Mouse (Mus musculus) regulatory T cell (primary cell): Measurements from ENCODE around the gene Dmp1.

ENCODE experiments used
- in situ Hi-C: fragments of 300-600 bp; cut with MboI, MseI; formaldehyde crosslinking; loops from one replicate; pipeline ENCODE4 v1.15.1; 2025; ENCODE audit warnings: high pct_unique_total_duplicates

Dmp1 gene

DNA sequence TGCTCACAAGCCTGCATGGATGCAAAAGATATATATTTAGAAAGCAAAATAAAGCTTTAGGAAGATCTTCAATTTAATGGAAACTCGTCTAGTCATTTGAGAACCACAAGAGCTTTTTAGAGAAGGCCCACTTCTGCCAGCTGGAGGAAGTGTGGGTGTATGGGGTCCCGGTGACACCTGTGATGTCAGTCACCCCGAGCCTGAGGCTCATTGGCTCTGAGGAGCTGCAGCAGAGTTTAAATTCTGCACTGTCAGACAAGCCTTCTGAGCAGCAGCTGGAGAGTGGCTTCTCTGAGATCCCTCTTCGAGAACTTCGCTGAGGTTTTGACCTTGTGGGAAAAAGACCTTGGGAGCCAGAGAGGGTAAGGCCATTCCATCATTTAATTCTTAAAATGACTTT lies at the start of gene Dmp1:
Gene Dmp1 (plus strand): TSS at position 263 of the 400 bp plus-strand sequence.
- in situ Hi-C loops = no loop called here

DNA sequence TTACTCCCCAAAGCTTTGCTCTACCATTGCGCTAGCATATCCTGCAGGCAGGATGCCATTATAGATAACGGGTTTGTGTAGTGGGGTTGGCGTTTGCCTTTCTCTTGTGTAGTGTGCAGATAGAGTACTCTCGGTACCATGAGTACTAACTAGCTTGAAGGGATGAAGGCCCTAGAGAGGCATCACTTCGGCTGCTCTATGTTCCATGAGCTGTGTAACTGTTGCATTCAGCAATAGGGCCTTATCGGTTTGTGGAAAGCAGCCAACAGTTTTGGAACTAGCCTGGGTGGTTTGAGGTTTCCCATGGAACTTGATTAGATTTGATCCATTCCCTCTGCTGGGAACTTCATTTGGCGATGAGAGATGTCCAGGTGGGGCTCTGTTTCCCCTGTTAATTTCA lies 44.7 kb upstream of the Dmp1 start:
- in situ Hi-C loops = no loop called here

DNA sequence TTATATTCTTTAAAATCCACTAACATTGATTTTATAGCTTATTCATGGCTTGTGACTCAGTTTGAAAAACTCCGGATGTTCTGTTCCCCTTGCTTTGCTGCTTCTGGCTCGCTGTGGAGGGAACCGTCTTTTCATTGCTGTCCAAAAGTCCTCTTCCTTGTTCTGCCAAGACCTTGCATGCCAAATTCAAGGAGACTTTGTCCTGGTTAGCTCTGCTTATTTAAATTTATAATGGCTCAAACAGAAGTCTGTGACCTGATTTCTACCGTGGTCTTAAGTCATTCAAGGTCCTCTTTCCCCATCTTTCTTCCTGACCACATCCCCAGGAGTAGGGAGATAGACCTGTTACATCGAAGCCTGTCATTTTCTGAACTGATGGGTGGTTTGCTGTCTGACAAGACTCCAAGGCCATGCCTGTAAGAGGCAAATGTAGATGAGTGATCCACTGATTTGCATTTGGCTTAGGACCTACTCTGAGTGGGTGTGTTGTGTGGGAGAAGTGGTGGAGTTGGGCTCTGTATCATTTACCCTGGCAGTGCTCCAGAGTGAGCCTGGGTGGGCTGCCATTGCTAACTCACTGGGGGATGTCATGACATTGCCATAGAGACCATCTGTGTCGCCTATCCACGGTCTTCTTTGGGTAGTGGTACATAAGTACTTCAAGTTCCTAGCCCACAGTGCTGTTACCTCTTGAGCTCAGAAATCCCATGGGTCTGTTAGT lies 43.9 kb upstream of the Dmp1 start:
- in situ Hi-C loops = no loop called here

DNA sequence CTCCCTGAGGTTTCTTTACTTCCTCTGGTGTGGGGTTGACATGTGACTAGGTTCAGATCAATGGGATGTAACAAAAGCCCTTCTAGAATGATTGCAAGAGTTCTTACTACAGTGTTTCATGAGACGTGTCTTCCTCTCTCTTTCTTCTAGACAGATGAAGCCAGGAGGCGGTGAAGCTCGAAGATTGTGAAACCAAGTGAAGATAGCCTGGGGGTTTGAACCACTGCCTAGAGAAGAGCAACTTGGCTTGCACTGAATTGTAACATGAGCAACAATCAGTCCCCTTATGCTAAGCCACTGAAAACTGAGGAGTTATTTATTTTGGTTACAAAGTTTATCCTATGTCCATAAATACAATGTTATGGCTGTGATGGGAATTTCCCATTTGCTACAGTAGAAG lies 41.8 kb upstream of the Dmp1 start:
- in situ Hi-C loops = no loop called here

DNA sequence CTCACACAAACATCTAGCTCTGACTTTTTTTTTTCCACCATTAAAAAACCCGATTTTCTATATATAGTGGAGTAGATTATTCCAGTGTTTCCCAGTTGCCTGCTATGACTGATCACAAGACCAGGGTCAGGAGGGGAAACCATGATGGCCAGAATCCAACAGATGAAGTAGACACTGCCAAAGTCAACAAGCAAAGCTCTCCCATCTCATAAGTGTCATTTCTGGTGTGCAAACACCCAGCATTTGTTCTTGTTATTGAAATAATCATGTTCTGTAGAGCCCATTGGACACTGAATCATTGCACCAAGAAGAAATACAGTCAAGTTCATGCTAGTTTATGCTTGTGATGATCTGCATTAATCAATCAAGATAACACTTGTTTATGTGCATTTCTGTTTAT lies 41.0 kb upstream of the Dmp1 start:
- in situ Hi-C loops = no loop called here

DNA sequence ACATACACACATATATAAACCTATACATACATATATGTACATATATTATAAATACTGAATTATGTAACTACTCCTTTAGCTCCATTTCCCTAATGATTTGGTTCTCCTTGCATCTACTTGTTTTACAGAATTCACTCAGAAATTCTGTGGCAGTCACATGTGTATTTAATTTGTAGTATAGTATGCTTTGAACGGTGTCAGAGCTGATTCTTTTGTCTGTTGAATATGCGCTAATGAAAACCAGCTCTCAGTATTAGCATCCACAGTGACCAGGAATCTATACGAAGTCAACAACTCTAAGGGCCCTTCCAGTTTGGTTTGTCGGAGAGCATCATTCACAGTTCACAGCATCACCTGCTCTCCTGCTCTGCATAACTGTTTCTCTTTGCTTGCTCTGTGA lies 38.9 kb upstream of the Dmp1 start:
- in situ Hi-C loops = no loop called here

DNA sequence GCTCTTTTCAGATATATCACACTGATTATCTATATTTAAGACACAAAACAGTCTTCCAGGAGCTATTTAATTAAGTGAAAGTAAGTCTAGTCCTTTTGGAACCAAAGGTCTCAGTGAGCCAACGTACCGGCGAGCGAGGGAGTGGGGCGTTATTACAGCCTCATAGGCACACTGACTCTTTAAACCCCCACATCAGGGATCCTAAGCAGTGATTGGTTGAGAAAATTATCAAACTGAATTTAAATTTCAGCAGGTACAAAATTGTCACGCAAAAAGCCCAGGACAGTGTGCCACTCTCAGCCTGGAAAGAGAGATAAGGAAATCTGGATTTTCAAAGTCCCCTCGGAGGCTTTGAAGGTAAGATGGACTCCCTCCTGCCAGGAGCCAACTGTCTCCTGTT lies 32.0 kb upstream of the Dmp1 start, which contains the start of gene Dspp:
Gene Dspp (plus strand): TSS at position 301 of the 400 bp plus-strand sequence.
- in situ Hi-C loops = no loop called here

DNA sequence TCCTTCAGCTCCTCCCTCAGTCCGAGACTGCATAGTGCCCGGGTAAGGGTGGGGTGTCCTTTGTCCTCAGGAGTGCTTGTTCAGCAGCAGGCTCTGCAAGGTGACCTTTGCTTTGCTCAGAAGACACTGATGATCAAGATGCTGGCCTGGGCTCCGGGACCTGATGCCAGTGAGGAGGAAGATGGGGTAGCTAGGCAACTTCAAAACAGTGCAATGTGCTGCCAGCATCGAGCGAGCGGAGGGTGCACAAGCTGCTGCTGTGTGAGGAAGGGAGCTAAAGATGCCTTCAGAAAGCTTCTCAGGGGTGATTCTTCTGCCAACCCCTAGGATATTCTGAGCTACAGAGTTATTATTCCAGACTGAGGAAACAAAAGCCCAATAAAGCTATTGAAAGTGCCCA lies 29.3 kb upstream of the Dmp1 start:
- in situ Hi-C loops = no loop called here

DNA sequence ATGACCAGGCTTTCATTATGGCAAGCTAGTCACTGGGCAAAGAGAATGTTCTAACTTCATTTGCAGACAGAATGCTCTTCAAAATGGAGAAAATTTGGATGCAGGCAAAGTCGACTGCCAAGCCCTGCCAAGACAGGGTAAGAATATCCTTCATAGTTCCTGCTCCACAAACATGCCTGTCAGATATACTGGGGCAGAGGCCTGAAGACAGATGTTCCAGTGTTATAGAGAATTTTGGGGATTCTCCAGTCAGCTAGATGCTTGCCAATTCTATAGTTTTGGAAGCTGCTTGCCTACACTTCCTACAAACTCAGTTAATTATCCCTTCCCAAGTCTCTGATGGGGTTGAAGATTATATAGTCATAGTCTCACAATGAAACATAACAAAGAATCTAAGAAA lies 18.7 kb upstream of the Dmp1 start:
- in situ Hi-C loops = no loop called here

DNA sequence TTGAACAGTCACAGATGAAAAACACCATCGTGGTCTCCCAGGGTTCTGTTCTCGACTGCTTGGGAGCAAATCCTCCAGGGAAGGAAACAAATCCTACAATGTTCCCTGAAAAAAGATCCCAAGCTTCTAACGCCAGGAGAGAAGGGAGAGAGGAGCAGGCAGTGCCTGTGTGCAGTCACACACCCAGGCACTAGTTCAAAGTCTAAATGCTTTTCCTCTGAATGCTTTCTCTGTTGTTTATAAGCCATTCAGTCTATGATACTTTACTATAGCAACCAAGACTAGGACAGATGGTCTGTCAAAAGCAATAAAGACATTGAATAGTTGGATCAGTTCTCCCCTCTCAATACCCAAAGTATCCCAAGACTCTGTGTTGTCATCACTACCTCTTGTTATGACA lies 15.1 kb upstream of the Dmp1 start:
- in situ Hi-C loops = no loop called here

DNA sequence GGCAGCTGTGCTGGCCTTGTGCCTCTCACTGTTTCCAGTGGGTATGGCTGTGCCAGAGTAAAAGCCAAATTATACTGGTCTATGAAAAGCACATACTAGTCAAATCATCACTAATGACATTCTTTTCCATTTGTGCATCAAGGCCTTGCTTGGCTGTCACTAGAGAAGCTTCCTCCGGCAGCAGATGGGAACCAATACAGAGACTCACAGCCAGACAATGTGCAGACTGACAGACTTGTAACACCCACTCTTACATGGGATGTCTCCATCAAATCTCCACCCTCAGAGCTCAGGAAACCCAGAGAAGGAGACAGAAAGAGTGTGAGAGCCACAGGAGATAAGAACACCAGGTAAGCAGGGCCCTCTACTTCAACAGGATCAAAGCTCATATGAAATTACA lies 7.3 kb upstream of the Dmp1 start:
- in situ Hi-C loops = no loop called here

DNA sequence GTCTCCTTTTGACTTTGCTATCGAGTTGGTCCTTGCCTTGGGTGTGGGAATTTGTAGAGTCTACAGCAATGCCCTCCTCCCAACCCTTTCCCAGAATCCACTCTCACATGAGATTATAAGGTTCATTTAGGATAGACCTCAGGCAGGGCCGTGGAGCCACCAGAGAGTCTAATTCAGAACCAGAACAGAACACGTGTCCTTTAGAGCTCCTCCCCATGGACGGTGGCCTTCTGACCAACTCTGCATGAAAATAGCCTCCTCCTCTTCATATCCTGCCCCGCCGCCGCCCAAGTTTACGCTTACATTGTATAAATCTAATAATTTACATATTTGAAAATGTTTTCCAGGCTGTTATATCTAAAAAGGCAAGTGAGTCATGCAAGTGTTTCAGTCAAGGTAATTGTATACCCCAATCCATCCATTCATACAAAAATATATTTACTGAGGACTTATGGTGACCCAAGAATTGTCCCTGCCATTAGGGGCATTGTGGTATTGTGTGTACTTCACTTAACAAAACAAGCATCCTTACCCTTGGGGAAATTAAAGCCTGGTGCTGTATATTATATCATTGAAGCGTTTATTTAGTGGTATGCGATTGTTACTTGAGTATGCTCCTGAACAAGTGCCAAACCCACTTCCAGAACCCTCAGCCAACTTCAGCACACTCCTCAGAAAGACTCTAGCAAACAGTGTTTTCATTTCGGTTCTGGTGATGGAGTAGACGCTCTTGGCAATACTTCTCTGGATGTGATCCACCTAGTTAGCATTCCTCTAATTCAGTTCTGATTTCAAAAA lies 1.1 kb upstream of the Dmp1 start:
- in situ Hi-C loops = no loop called here

DNA sequence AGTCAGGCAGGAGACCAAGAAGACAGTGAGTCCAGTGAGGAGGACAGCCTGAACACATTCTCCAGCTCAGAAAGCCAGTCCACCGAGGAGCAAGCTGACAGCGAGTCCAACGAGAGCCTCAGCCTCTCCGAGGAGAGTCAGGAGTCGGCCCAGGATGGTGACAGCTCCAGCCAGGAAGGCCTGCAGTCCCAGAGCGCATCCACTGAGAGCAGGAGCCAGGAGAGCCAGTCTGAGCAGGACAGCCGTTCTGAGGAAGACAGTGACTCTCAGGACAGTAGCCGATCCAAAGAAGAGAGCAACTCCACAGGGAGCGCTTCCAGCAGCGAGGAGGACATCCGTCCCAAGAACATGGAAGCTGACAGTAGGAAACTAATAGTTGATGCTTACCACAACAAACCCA lies 10.1 kb downstream of the Dmp1 start:
- in situ Hi-C loops = no loop called here

DNA sequence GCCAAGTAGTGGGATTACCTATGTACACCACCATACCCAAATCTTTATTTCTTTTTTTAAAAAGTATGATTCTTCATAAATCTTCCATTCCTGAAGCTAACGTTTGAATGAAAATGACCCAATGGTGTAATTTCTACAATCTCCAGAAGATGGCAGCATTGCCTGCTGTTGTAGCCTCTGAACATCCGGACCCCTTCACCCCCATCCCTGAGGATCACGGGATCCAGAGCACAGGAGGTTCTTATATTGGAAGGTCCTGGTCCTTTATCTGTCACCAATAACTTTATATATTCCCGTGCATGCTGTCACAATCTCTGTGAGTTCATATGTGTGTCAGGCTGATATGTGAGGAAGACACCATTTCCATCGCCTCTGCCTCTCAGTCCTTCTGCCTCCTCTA lies 16.5 kb downstream of the Dmp1 start:
- in situ Hi-C loops = no loop called here

DNA sequence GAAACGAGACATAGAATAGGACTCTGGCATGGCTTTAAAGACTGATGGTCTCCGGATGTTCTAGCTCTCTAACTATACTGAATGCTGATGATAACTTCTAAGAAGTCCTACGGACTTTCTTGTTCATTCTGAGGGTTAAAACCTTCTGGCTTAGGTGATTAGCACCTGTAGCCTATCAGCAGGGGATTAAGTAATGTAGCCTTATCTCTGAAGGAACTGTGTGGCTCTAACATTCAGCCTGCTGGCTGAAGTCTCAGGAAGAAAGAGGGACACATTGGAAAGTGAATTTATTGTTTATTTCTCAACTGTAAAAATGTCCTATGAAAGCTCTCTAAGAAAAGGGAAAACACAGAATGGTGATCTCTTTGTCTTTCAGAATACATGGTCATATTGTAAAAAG lies 21.9 kb downstream of the Dmp1 start:
- in situ Hi-C loops = no loop called here

DNA sequence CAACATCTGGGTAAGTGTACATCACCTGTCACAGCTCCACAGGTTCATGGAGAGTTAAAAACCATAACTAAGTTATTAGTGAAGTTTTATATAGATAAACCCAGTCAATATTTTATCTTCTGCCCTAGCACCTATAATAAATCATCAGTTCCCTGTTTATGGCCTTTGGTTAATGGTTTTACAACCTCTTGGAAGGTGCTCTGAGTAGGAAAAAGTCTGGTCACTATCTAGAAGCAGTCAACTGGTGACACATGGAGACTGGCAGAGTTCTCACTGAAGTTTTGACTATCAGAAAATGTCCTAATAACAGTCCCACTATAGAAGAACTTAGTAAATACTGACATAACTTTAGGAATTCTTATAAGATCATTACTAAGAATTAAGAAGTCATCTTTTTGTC lies 22.3 kb downstream of the Dmp1 start:
- in situ Hi-C loops = no loop called here

DNA sequence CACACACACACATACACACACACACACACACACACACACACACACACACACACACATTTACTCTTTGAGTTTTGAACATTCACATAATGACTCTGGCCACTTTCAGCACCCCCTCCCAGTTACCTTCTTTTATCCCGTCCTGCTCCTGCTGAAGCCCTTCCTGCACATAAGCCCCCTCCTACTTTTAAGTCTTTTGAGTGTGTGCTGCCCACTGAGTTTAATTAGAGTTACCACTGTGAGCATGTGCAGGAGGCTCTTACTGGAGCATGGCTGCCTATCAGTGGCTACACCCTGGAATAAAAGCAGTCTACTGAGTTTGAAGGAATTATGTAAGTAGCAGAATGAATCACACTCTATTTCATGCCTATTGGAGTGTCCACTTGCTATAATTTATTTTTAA lies 26.1 kb downstream of the Dmp1 start:
- in situ Hi-C loops = no loop called here

DNA sequence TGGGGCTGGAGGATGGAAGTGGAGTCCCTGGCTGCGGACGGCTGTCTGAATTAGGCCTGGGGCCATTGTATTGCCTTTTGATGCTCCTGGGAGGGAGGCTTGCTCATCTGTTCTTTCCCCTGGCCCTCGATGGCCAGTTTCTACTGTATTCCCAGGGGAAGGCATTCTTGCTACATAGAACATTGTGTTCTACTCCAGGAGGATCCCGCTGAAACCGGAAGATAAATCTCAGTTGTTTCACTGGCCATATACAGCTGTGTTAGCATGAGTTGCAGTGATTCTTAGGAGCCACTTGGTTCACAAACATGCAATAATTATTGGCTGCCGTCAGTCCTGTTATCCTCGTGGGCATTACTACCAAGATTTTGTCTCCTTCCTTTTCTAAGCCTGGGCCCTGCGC lies 34.3 kb downstream of the Dmp1 start:
- in situ Hi-C loops = no loop called here

DNA sequence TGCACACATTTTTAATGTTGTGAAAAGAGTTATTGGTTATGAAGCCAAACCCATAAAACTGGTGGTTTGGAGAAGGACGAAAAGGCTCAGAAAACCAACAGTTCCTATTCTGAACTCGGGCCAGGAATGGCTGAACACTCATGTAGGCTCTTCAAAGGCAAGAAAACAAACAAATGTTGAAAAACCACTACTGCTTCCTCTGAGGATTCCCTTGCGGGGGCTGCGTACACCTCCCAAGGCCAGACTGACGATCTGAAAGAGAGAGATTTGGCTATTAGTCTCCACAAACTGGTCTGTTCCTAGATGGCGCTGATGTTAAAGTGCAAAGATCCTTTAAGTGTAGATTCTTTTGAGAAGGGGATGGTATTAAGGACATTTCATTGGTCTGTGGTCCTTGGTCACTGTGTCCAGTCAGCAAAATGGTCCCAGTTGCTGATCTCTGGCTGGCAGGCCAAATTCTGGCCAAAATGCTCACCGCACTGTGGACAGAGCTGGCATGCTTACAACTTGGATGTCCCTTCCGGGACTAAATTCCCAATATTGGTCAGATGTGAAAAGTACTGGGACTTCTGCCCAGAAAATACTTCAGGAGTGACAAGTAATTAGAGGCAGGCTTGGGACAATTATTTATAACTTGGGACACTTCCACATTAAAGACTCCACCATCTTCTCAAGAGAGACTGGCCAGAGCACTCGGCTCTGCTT lies 37.4 kb downstream of the Dmp1 start:
- in situ Hi-C loops = loop anchor here (10.0 kb wide), 1 partner anchor 935 kb away; no protein-coding TSS in a partner anchor

DNA sequence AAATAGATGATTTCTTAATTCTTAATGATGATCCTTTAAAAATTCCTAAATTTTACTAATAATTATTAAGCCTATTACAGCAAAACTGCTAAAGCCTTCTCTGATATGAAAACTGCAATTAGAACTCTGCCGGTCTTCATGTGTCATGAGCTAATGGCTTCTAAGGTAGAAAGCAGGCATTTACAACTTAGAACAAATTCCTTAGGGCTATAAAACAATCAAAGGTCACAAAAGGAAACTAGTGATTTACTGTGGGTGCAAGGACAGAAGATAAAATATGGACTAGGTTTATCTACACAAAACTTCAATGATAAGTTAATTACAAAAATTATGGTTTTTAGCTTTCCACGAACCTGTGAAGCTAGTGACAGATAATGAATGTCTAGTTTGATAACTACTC lies 41.8 kb downstream of the Dmp1 start:
- in situ Hi-C loops = loop anchor here (10.0 kb wide), 1 partner anchor 931 kb away; no protein-coding TSS in a partner anchor

DNA sequence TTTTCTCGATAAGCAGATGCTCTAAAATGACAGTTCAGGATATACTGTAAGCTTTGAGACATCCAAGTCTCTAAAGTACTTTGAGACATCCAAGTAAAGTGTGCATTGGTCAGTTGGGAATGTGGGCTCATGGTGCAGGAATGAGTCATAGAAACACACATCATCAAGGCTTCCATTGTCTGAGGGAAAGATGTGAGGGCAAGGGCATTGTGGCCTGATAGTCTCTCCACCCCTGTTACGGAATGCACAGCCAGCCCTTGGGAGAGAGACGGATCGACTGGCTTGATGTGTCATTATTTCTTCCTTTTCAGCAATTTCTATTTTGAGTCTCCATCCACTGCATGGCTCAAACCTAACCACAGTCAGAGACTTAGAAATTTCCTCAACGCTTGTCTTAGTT lies 49.4 kb downstream of the Dmp1 start:
- in situ Hi-C loops = no loop called here

DNA sequence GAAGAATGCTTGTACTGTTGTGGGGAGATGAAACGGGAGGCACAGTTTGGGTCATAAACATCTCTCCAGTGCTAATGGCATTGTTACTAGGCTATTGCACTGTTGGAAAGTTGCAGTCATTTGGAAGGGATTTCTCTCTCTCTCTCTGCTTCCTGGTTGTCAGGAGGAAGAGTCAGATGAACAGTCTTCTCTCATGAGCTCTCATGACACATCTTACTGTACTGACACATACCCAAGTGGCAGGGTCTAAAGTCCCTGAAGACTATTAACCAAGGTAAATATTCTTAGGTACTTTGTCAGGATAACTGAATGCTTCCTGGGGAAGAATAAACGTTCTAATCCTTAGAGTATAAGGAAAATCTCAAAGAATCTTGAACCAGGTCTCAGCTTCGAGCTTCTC lies 54.2 kb downstream of the Dmp1 start:
- in situ Hi-C loops = no loop called here
